Mouse (Mus musculus) myocyte (in vitro differentiated cells): Measurements from ENCODE around the gene Plcb1.

Source experiments
- CEBPB ChIP-seq: IDR thresholded peaks from 2 replicates; pipeline ENCODE4 v1.6.1; 2011; ENCODE audit warnings: mild to moderate bottlenecking, moderate library complexity; ENCODE audit not compliant: poor library complexity, insufficient read depth, severe bottlenecking
- E2F4 ChIP-seq: IDR thresholded peaks from one replicate; pipeline ENCODE4 v1.6.1; 2011; ENCODE audit warnings: mild to moderate bottlenecking, control low read depth, moderate library complexity; ENCODE audit not compliant: insufficient read depth
- MAX ChIP-seq: IDR thresholded peaks from one replicate; pipeline ENCODE4 v1.6.1; 2011; ENCODE audit warnings: low read depth, mild to moderate bottlenecking, control low read depth
- MYOD1 ChIP-seq, 3 experiments: IDR thresholded peaks; one replicate each; pipeline ENCODE4 v1.6.1; 2011; ENCODE audit warnings: control low read depth in 2 of 3, low read depth in 2 of 3, mild to moderate bottlenecking in 2 of 3, moderate library complexity in 1 of 3; ENCODE audit not compliant: insufficient read length in 2 of 3, control insufficient read depth in 1 of 3
- POLR2A ChIP-seq: IDR thresholded peaks from one replicate; pipeline ENCODE4 v1.6.1; 2011; ENCODE audit warnings: low read depth, mild to moderate bottlenecking, control low read depth, moderate library complexity; ENCODE audit not compliant: insufficient read length
- POLR2AphosphoS2 ChIP-seq: IDR thresholded peaks from one replicate; pipeline ENCODE4 v1.6.1; 2011; ENCODE audit warnings: low read depth, control low read depth; ENCODE audit not compliant: insufficient read length
- USF1 ChIP-seq: IDR thresholded peaks from one replicate; pipeline ENCODE4 v1.6.1; 2011; ENCODE audit warnings: low read depth, mild to moderate bottlenecking, control low read depth, moderate library complexity

DNA sequence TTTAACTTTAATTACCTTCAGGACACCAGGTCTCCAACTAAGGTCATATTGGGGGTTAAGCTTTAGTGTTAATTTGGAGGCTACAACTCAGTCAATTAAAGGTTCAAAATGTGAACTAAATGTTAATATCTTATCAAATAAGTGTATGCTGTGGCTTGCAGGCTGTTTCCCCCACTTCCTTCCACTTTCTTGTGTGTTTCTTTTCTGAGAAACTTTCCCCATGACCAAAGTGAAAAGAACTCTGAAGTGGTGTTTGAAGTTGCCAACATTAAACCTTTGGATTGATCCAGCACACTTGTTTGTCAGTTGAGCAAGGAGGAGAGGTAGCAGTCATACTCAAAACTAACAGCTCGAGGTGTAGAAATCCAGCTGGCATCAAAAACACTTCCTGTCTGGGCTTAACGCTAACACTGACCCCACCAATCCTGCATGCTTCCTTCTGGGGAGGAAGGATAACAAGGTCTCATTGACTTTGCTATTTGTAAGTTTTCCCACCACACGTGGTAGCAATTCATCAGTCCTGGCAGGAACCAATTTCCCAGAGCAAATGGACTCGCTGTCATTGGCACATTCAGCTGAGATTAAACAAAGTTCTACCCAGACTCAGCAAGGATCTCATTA lies 249.9 kb downstream of the Plcb1 start:
- no peak for TF ChIP-seq MAX
- TF ChIP-seq POLR2A, result no peak
- no peak for TF ChIP-seq E2F4
- TF ChIP-seq POLR2AphosphoS2, result no peak
- TF ChIP-seq MYOD1 (IDR thresholded peaks at IDR 0.05; ENCODE audit: control insufficient read depth in 1 of 3, insufficient read length in 2 of 3, low read depth in 2 of 3), result no peak
- TF ChIP-seq USF1, result no peak
- no peak for TF ChIP-seq CEBPB
